Mouse (Mus musculus): ENCODE measurements around the gene Pld4.

DNA sequence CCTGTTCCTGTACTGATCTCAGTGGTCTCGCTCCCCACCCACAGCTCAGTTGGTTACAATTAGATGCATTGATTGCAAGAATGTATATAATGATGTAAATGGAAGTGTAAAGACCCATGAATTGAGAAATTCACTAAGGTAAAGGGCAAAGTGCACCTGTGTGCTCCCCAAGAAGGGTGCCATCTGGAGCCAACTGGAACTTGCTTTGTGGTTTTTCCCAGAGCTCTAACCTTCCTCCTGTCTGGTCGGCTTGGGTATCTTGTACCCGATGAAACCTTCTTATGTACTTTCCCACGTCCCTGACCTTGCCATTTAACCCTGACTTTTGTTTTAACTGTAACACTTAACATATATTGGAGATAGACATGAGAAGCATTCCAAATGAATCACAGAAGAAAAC, 4.6 kb upstream of the Pld4 start:
- TF ChIP-seq CTCF (IDR thresholded peaks at IDR 0.05; ENCODE audit: low read depth, low read length) (no peak), POLR2A (IDR thresholded peaks at IDR 0.05; ENCODE audit: extremely low read depth, insufficient read depth, low read length) (no peak)

All from liver, adult 2 months (tissue).